Mouse (Mus musculus): ENCODE measurements around the gene Klf9. TPM values are rescaled to one million over a fixed set of nuclear protein-coding genes. Genes with fewer than 3 reads are reported as not detected.

Gene Klf9
- polyA plus RNA-seq, 1 experiment from 2014 or later, result 3.5 TPM

DNA sequence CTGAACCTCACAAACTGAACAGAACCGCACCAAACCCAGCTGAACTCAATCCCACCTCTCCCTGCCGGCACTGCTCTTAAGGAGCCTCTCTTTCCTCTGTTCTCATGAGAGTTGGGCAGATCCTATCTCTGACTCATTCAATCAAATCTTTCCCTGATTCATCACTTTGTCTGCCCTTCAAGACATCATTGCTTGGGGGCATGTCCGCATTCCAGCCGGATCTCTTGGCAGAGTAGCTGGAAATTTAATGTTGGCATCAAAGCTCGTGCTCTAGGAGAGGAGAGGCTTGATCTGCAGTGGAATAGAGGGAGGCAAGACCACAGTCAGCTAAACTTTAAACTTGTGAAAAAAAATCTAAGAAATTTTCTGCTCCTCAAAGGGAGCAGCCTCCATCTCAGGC, 61.1 kb downstream of the Klf9 start:
- 93% methylated on average over 5 of the region's 5 CpGs for WGBS (ENCODE audit: missing documents)
- H3K4me3 ChIP-seq (ENCODE audit: inconsistent target), result no peak overlapping the region
- H3K36me3 ChIP-seq (ENCODE audit: inconsistent target), result peaks cover 7% of the 10 kb centered on the region; the same call in 1 of the 2 replicates
- H3K79me2 ChIP-seq (ENCODE audit: inconsistent target), result no peaks in the 10 kb centered on the region
- no peak overlapping the region for H3K27ac ChIP-seq

DNA sequence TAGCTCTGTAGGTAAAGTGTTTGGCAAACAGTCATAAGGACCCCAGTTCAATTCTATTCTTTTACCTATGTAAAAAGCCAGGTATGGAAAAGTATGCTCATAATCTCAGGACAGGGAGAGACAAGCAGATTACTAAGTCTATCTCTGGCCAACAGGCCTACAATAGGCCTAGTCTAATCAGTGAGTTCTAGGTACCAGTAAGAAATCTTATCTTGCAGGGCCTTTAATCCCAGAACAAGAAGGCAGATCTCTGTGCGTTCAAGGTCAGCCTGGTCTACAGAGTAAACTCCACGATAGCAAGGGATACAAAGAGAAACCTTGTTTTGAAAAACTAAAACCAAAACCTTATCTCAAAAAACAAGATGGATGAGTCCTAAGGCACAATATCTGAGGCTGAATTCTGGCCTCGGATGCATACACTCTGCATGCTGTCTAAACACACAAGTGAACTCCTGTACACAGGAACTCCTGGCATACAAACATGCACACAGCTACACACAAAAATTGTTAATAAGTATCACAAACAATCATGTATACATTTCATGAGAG, 62.6 kb downstream of the Klf9 start:
- H3K27ac ChIP-seq, result no peak overlapping the region
- peaks cover 16% of the 10 kb centered on the region for H3K36me3 ChIP-seq (ENCODE audit: inconsistent target)
- no peak overlapping the region for H3K4me3 ChIP-seq (ENCODE audit: inconsistent target)
- no peaks in the 10 kb centered on the region for H3K79me2 ChIP-seq (ENCODE audit: inconsistent target)
- 97% methylated on average over 3 of the region's 3 CpGs for WGBS (ENCODE audit: missing documents)

DNA sequence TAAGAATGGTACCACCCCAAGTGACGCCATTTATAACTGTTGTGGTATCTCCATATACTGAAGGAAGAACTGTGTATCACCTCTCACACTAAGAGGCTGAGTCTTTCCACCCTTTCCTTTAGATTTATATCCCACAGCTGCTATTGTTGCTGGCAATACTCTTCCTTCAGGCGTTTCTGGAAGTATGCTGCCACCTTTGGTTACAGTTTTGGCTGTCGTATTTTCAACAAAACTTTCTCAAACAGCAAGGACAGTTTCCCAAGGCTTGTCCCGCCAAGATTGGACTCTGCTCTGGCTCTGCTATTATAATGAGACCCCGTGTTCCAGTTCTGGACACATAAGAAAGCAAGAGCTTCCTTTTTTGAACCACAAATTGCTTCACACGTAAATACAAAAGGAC, 70.3 kb downstream of the Klf9 start:
- Histone ChIP-seq H3K36me3 (ENCODE audit: inconsistent target) (peaks cover 78% of the 10 kb centered on the region), H3K79me2 (ENCODE audit: inconsistent target) (no peaks in the 10 kb centered on the region), H3K27ac (no peak overlapping the region), H3K4me3 (ENCODE audit: inconsistent target) (no peak overlapping the region)
- WGBS (ENCODE audit: missing documents), result 93% methylated on average over 6 of the region's 6 CpGs

DNA sequence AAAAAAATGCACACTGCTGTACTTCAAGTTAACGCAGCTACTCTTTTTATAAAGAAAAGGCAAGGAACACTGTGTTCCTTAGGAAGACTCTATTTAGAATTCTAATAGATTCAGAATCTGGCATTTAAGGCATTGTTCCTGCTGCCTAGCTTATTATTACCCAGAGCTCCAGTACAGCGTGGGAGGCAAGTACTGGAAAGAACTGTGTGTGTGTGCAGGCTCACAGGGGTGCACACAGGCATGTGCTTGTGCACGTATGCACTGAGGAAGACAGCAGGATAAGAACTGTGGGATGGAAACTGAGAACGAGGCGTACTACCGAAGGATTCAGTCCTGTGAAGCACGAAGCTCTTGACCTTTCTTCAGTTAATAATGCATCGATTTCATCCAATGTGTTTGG, 73.3 kb downstream of the Klf9 start:
- Histone ChIP-seq H3K4me3 (ENCODE audit: inconsistent target) (no peak overlapping the region), H3K79me2 (ENCODE audit: inconsistent target) (no peaks in the 10 kb centered on the region), H3K36me3 (ENCODE audit: inconsistent target) (peaks cover 71% of the 10 kb centered on the region), H3K27ac (no peak overlapping the region)
- WGBS (ENCODE audit: missing documents), result 95% methylated on average over 8 of the region's 8 CpGs

Other genes with a start within 250 kb of the Klf9 start
- 17.2 to 23.6 TPM (median 17.6 TPM) in 3 replicates for gene Smc5, start 132.7 kb downstream of the Klf9 start, polyA plus RNA-seq (2018)